Mouse (Mus musculus) kidney, adult 8-10 months (tissue): ENCODE results near the gene Tex101.
"Not testable (repeated sequence)": the region's sequence is repeated elsewhere in the genome, so short reads cannot be mapped to it uniquely, and the experiment has no call there.

Experiments
- DNase-seq, 2 experiments: peaks; one replicate each; pipeline ENCODE4 v3.0.0; 2022

Gene Tex101

DNA sequence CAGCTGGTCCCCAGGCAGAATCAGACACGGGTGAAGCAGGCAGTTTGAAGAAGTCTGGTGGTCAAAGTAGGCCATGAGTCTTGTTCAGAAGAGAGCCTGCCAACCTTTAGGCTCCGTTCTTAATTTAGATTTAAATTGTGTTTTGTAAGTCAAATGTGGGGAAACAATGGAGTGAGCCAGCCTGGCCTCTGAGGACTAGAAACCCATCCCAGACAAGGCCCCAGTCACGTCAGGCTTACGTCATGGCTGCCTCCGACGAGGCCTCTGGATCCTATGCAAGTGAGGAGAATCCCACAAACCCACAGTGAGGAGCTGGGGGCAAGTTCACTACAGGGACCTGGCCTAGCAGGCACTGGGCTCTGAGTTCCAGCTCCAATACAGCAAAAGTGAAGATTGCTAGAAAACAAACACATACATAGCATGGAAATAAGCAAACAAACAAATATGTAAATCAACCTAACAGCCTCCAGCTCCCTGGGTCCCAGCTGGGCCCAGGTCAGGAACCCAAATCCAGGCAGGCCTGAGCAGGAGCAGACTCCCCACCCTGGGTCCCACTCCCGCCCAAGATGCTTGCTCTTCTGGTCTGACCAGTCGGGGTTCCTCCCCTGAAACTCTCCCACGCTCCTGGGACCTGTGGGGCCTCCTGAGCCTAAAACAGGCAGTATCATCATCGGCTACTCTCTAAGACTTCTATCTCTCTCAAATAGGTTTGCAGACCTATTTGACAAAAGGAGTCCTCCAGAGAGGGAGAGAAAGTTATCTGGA is 46.2 kb downstream of the Tex101 start:
- DNase-seq: no peak

GRCm38 (mm10) chr7:24629672-24630071 is 46.8 kb downstream of the Tex101 start:
- no peak for DNase-seq

DNA sequence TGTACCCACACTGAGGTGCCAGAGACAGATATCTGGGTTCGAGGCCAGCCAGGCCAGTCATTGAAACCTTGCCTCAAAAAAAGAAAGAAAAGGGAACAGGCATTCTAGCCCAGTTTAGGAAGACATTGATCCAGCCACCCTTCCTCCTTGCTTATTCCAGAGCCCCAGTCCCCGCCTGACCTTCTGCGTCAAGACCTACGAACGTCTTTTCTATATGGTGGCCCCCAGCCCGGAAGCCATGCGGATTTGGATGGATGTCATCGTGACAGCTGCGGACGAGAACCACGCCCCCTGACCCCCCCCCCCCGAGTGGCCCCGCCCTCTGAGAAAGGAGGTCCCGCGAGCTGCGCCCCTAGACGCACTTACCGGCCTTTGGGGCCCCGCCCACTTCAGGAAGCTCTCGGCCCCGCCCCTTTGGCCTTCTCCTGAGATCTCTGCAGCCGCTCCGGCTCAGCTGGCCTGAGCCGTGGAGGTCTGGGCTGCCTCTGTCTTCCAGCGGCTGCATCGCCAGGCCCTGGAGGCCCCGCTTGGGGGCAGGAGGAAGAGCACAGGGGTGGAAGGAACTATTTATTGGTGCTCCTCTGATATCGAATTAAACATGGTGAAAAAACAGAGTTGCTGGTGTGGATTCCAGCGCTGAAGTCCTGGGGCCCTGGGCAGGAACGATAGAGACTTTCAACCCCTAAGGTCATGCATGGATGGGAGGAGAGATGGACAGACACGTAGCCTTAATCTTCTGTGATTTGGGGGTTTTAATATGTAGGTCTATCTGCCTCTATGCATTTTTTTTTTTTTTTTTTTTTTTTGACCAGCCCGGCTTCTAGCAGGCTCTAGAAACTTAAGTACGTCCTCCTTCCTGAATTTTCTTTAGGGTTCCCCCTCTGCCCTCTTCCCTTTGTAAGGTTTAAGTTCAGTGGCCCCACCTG is 47.5 kb downstream of the Tex101 start:
- peak; percentile 80 to 89 for DNase-seq

GRCm38 (mm10) chr7:24622967-24623366 is 53.5 kb downstream of the Tex101 start:
- DNase-seq: no peak

DNA sequence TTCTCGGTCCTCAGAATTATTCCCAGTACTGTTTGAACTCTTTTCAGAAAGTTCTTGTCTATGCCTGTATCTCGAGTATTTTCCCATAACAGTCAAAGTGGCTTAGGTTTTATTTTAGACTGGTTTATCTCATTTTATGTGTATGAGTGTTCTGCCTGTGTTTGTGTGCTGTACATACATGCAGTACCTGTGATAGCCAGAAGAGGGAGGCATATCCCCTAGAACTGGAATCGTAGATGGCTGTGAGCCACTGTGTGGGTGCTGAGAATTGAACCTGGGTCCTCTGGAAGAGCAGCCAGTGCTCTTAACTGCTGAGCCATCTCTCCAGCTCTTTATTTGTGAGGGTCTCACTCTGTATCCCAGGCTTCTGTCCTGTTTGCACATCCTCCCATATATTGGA is 55.3 kb downstream of the Tex101 start:
- DNase-seq: no peak

- no peak for DNase-seq
These were observed 56.6 kb downstream of the Tex101 start for GRCm38 (mm10) chr7:24619671-24620397.

GRCm38 (mm10) chr7:24618374-24618773 is 58.1 kb downstream of the Tex101 start:
- not testable (repeated sequence) for DNase-seq
